Comparison of ENCODE assay signal across 9 mouse cellular contexts in genomic region chr6:128584070-128584660, GRCm38 (mm10). TPM values are rescaled to one million over a fixed set of nuclear protein-coding genes. Genes with fewer than 3 reads are reported as not detected.
DNase-seq lines count a peak whose midpoint lies in the region; ATAC-seq and TF ChIP-seq lines count a peak whose summit lies in the region.
"Had no signal": no experiment of that assay in that cellular context is flagged by ENCODE, and none has a peak within 500 bp of the region (broad histone marks: within the 10 kb centered on the region; RNA-seq: fewer than 3 reads in every experiment).

No protein-coding gene starts in this region.

- TF ChIP-seq CTCF in ES-Bruce4 (IDR thresholded peaks at IDR 0.05; ENCODE audit: low read depth, low read length), result peak; percentile 56

- no peaks in the 10 kb centered on the region for H3K9me3 ChIP-seq in ES-Bruce4 (replicated peaks; ENCODE audit: control insufficient read depth, insufficient read depth, low read length, poor library complexity, severe bottlenecking)
- no peaks in the 10 kb centered on the region for H3K9me3 ChIP-seq in lung, embryonic 16.5 days (ENCODE audit: control insufficient read depth, low read length)

- no peaks in the 10 kb centered on the region for H3K36me3 ChIP-seq in ES-Bruce4 (ENCODE audit: control insufficient read depth, insufficient read depth, low read length, poor library complexity, severe bottlenecking)
- H3K36me3 ChIP-seq in lung, embryonic 16.5 days (ENCODE audit: control insufficient read depth, insufficient read depth, low read length), result no peaks in the 10 kb centered on the region

- DNase-seq in heart, adult 11 months, result peak; percentile 61
- no peak for DNase-seq in heart, postnatal 25 days (ENCODE audit: low spot score)
- DNase-seq in forelimb bud, embryonic 11.5 days (ENCODE audit: low read depth, low spot score), result peak; percentile 40
- DNase-seq in spleen, adult 12 weeks (ENCODE audit: low spot score), result no peak
- no peak for DNase-seq in cerebellum, adult 9-11 months
- DNase-seq in thymus, adult 18-20 months, result no peak

- no peak overlapping the region for H3K9ac ChIP-seq in ES-Bruce4 (ENCODE audit: low read depth, poor library complexity, severe bottlenecking)
- H3K9ac ChIP-seq in lung, embryonic 16.5 days (ENCODE audit: low read length), result no peak overlapping the region

- TF ChIP-seq POLR2A in ES-Bruce4 (IDR thresholded peaks at IDR 0.05; ENCODE audit: insufficient read depth, low read length), result no peak

- ATAC-seq in lung, embryonic 16.5 days (ENCODE audit: low read depth), result peak; percentile 64; the same call in 1 of the 2 replicates

- no peaks in the 10 kb centered on the region for H3K4me1 ChIP-seq in ES-Bruce4 (ENCODE audit: control insufficient read depth, insufficient read depth, low read length)
- H3K4me1 ChIP-seq in lung, embryonic 16.5 days (replicated peaks; ENCODE audit: control insufficient read depth, insufficient read depth, low read length), result no peaks in the 10 kb centered on the region; the same call in 1 of the 2 replicates

- H3K4me2 ChIP-seq in lung, embryonic 16.5 days (ENCODE audit: low read depth, low read length), result no peak overlapping the region

- WGBS in lung, embryonic 16.5 days, result 19% methylated on average over 10 of the region's 10 CpGs

- no peak for TF ChIP-seq EP300 in ES-Bruce4 (IDR thresholded peaks at IDR 0.05; ENCODE audit: insufficient read depth, low read depth, low read length)

- no peak overlapping the region for H3K27ac ChIP-seq in ES-Bruce4 (ENCODE audit: insufficient read depth, low read length)
- no peak overlapping the region for H3K27ac ChIP-seq in lung, embryonic 16.5 days (ENCODE audit: low read length)

- H3K27me3 ChIP-seq in ES-Bruce4 (ENCODE audit: control insufficient read depth, insufficient read depth, low read length, poor library complexity, severe bottlenecking), result no peaks in the 10 kb centered on the region
- H3K27me3 ChIP-seq in lung, embryonic 16.5 days (ENCODE audit: control insufficient read depth, insufficient read depth, low read depth, low read length), result no peaks in the 10 kb centered on the region

- H3K4me3 ChIP-seq in ES-Bruce4 (ENCODE audit: low read depth, low read length), result no peak overlapping the region
- H3K4me3 ChIP-seq in lung, embryonic 16.5 days (ENCODE audit: low read length), result no peak overlapping the region

- intact Hi-C loops in heart, postnatal 25 days (cut with DNase I), result no loop called here

RNA-seq across cellular contexts. Expression of gene A2ml1, which starts 2.8 kb away (rescaled TPM):
- total RNA-seq in heart, postnatal 25 days (2021), result not detected
- polyA plus RNA-seq in ES-Bruce4 (2011; ENCODE audit: insufficient read depth, insufficient read length, low read depth, missing spikeins), result not detected in 2 replicates
- polyA plus RNA-seq in lung, embryonic 16.5 days (2015; fragmentation: Nextera tagmentation; extraction: Ambion mirVana), result 4.9 and 7.3 TPM in 2 replicates

RNA-seq across cellular contexts. Expression of gene Klrb1a, which starts 39.2 kb away (rescaled TPM):
- total RNA-seq in heart, postnatal 25 days (2021), result not detected
- not detected in 2 replicates for polyA plus RNA-seq in ES-Bruce4 (2011; ENCODE audit: insufficient read depth, insufficient read length, low read depth, missing spikeins)
- polyA plus RNA-seq in lung, embryonic 16.5 days (2015; fragmentation: Nextera tagmentation; extraction: Ambion mirVana), result not detected in 2 replicates
- total RNA-seq: MEL had no signal

RNA-seq across cellular contexts. Expression of gene Pzp, which starts 57.6 kb away (rescaled TPM):
- total RNA-seq in heart, postnatal 25 days (2021), result 1 to 10 TPM; 1.5 to 1.7 TPM
- 0.94 and 2.6 TPM in 2 replicates for polyA plus RNA-seq in ES-Bruce4 (2011; ENCODE audit: insufficient read depth, insufficient read length, low read depth, missing spikeins)
- 0.79 and 7.8 TPM in 2 replicates for polyA plus RNA-seq in lung, embryonic 16.5 days (2015; fragmentation: Nextera tagmentation; extraction: Ambion mirVana)
- total RNA-seq: MEL had no signal

Comparison
In these comparisons a context has a peak if more than half of its experiments do, and no peak if none do; other contexts are left out.
1. DNase-seq: peak in heart, adult 11 months (single experiment) and forelimb bud, embryonic 11.5 days (single experiment); none in heart, postnatal 25 days (single experiment), spleen, adult 12 weeks (single experiment), cerebellum, adult 9-11 months (single experiment) and thymus, adult 18-20 months (0 of 2).